Mouse (Mus musculus): ENCODE measurements at regions not wholly inside any gene's neighbourhood (a gene's known extent, or its start where the extent isn't known, plus 50 kb on each side); places are given as distances from the start of the nearest gene placed in this dataset.

GRCm38 (mm10) chr1:169027706-169028105 is 503.6 kb downstream of the Nuf2 start:
- ATAC-seq (replicated peaks in 1 of 2; ENCODE audit: insufficient read depth in 1 of 2, low FRiP score in 2 of 2, low TSS enrichment in 1 of 2, low read depth in 1 of 2, poor library complexity in 2 of 2, severe bottlenecking in 2 of 2) = no peak

GRCm38 (mm10) chr1:169027241-169027640 is 504.0 kb downstream of the Nuf2 start:
- ATAC-seq (replicated peaks in 1 of 2; ENCODE audit: insufficient read depth in 1 of 2, low FRiP score in 2 of 2, low TSS enrichment in 1 of 2, low read depth in 1 of 2, poor library complexity in 2 of 2, severe bottlenecking in 2 of 2) = no peak

DNA sequence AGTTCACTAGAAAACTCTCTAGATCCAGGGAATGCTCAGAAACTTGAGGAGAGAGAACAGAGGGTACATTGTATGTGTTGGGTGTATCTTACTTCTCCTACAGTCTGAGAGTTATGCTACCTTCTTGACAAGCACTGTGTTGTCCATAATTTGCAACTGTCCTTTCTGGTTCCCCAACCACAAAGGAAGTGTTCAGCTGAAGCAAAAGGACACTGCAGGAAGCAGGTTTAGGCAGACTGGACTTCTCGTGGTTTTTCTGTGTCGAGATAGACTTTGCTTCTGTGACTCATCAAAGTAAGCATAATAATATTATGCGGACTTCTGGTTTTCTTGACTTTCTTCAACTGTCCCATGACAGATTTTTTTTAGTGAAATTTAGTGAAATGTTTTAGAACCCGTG is 506.7 kb downstream of the Nuf2 start:
- ATAC-seq (replicated peaks in 1 of 2; ENCODE audit: insufficient read depth in 1 of 2, low FRiP score in 2 of 2, low TSS enrichment in 1 of 2, low read depth in 1 of 2, poor library complexity in 2 of 2, severe bottlenecking in 2 of 2) = no peak

- no peak for ATAC-seq (replicated peaks in 1 of 2; ENCODE audit: insufficient read depth in 1 of 2, low FRiP score in 2 of 2, low TSS enrichment in 1 of 2, low read depth in 1 of 2, poor library complexity in 2 of 2, severe bottlenecking in 2 of 2)
These were observed 539.6 kb downstream of the Nuf2 start for GRCm38 (mm10) chr1:168991506-168992244.

- no peak for ATAC-seq (replicated peaks in 1 of 2; ENCODE audit: insufficient read depth in 1 of 2, low FRiP score in 2 of 2, low TSS enrichment in 1 of 2, low read depth in 1 of 2, poor library complexity in 2 of 2, severe bottlenecking in 2 of 2)
These were observed 543.1 kb upstream of the Pbx1 start for GRCm38 (mm10) chr1:168975037-168975698.

DNA sequence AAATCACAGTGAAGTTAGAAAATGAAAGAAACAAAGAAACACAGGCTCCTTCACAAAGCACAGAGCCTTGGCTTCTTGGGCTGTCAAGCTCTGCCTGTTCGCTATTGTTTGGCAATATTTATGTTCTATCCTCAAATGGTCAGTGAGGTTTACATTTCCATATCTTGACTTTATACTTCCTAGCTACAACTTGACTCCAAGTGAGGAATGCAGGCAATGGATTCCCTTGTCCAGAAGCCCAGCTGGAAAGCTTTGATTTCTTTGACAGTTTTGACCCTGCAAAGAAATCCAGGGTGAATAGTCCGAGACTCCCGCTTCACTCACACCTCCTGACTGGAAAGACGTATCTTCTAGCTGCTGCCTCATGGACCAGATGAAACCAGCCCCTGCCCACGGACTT is 537.3 kb upstream of the Pbx1 start:
- no peak for ATAC-seq (replicated peaks in 1 of 2; ENCODE audit: insufficient read depth in 1 of 2, low FRiP score in 2 of 2, low TSS enrichment in 1 of 2, low read depth in 1 of 2, poor library complexity in 2 of 2, severe bottlenecking in 2 of 2)

GRCm38 (mm10) chr1:168967334-168967733 is 535.3 kb upstream of the Pbx1 start:
- ATAC-seq (replicated peaks in 1 of 2; ENCODE audit: insufficient read depth in 1 of 2, low FRiP score in 2 of 2, low TSS enrichment in 1 of 2, low read depth in 1 of 2, poor library complexity in 2 of 2, severe bottlenecking in 2 of 2) = no peak

GRCm38 (mm10) chr1:168964467-168964904 is 532.4 kb upstream of the Pbx1 start:
- no peak for ATAC-seq (replicated peaks in 1 of 2; ENCODE audit: insufficient read depth in 1 of 2, low FRiP score in 2 of 2, low TSS enrichment in 1 of 2, low read depth in 1 of 2, poor library complexity in 2 of 2, severe bottlenecking in 2 of 2)

GRCm38 (mm10) chr1:168950947-168951346 is 518.9 kb upstream of the Pbx1 start:
- no peak for ATAC-seq (replicated peaks in 1 of 2; ENCODE audit: insufficient read depth in 1 of 2, low FRiP score in 2 of 2, low TSS enrichment in 1 of 2, low read depth in 1 of 2, poor library complexity in 2 of 2, severe bottlenecking in 2 of 2)

GRCm38 (mm10) chr1:168924100-168924815 is 492.2 kb upstream of the Pbx1 start:
- ATAC-seq (replicated peaks in 1 of 2; ENCODE audit: insufficient read depth in 1 of 2, low FRiP score in 2 of 2, low TSS enrichment in 1 of 2, low read depth in 1 of 2, poor library complexity in 2 of 2, severe bottlenecking in 2 of 2) = no peak

- ATAC-seq (replicated peaks in 1 of 2; ENCODE audit: insufficient read depth in 1 of 2, low FRiP score in 2 of 2, low TSS enrichment in 1 of 2, low read depth in 1 of 2, poor library complexity in 2 of 2, severe bottlenecking in 2 of 2) = no peak
These were observed 486.4 kb upstream of the Pbx1 start for GRCm38 (mm10) chr1:168918331-168919076.

- no peak for ATAC-seq (replicated peaks in 1 of 2; ENCODE audit: insufficient read depth in 1 of 2, low FRiP score in 2 of 2, low TSS enrichment in 1 of 2, low read depth in 1 of 2, poor library complexity in 2 of 2, severe bottlenecking in 2 of 2)
These were observed 476.7 kb upstream of the Pbx1 start for GRCm38 (mm10) chr1:168908684-168909175.

DNA sequence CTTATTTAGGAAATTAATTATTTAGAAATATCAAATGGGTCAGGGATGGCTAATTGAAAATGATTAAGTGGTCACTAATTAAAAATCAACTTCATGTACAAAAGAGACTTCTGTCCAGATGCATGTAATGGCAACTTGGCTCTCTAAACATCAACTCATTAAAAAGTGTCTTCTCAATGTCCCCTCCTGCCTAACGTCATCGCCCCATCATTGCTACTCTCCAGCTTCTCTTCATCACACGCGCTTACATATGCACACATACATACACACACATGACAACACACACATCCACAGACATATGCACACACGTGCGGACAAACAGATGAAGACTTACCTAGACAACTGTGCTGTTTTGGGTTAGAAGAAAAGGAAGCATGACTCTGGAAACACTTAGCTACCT is 476.1 kb upstream of the Pbx1 start:
- no peak for ATAC-seq (replicated peaks in 1 of 2; ENCODE audit: insufficient read depth in 1 of 2, low FRiP score in 2 of 2, low TSS enrichment in 1 of 2, low read depth in 1 of 2, poor library complexity in 2 of 2, severe bottlenecking in 2 of 2)

DNA sequence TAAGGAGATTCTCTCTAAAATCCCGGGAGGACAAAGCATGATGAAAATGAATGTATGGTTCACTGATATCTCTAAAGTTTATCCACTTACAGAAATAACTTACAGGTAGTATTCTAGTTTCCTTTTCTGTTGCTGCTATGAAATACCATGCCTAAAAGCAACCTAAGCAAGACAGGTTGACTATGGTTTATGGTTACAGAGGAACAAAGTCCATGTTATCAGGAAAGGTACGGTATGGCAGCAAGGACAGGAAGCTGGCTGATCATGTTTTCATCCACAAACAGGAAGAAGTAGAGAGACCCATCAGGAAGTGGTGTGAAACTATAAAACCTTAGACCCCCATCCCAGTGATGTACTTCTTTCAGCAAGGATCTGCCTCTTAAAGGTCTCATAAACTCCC is 466.4 kb upstream of the Pbx1 start:
- no peak for ATAC-seq (replicated peaks in 1 of 2; ENCODE audit: insufficient read depth in 1 of 2, low FRiP score in 2 of 2, low TSS enrichment in 1 of 2, low read depth in 1 of 2, poor library complexity in 2 of 2, severe bottlenecking in 2 of 2)

DNA sequence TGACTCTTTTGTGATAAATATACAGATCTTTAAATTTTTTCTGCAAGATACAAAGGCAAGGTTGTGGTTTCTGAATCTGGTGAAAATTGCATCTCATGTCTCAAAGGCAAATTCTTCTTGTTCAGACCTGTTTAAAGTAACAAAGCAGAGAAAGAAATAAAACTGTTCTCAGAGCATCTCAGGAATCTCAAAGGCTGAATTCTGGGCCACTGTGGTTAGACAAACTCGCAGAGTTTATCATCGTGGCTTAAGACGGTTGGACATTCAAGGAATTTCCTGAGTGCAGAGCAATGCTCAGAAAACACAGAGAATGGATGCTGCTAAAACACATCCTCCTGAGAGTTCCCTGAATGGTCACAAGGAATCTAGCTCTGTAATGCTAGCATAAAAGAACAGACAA is 429.5 kb upstream of the Pbx1 start:
- no peak for ATAC-seq (replicated peaks in 1 of 2; ENCODE audit: insufficient read depth in 1 of 2, low FRiP score in 2 of 2, low TSS enrichment in 1 of 2, low read depth in 1 of 2, poor library complexity in 2 of 2, severe bottlenecking in 2 of 2)

DNA sequence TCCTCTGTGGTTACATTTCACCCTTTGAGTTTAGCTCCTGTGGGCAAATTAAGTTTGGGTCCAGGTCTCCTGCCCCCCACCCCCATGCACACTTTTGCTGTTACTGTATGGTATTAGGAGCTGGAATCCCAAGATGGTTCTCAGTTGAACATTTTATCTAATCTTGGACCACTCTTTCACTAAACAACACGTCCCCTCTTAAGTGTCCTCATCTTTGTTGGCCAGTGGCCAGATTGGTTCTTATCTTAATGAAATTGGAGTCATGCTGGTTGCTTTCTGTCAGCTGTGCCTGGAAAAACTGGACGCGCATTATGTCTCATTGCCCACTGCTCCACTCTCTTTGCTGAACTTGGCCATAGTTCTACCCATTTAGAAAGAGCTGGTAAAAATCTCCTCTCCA is 391.1 kb upstream of the Pbx1 start:
- ATAC-seq (replicated peaks in 1 of 2; ENCODE audit: insufficient read depth in 1 of 2, low FRiP score in 2 of 2, low TSS enrichment in 1 of 2, low read depth in 1 of 2, poor library complexity in 2 of 2, severe bottlenecking in 2 of 2) = no peak

DNA sequence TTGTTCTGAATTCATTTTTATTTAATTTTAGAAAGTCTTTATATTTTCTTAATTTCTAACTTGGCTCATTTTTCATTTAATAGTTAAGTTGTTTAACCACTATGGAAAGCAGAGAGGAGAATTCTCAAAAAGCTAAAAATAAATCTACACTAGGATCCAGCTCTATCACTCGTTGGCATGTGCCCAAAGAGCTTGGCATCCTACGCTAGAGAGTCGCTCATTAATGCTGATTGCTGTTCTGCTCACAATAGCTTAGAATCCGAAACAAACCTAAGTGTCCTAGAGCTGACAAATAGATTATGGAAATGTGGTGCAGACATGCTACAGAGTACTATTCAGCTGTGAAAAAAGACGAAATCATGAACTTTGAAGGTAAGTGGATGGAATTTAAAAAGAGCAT is 386.3 kb upstream of the Pbx1 start:
- ATAC-seq (replicated peaks in 1 of 2; ENCODE audit: insufficient read depth in 1 of 2, low FRiP score in 2 of 2, low TSS enrichment in 1 of 2, low read depth in 1 of 2, poor library complexity in 2 of 2, severe bottlenecking in 2 of 2) = no peak

GRCm38 (mm10) chr1:168807084-168807483 is 375.0 kb upstream of the Pbx1 start:
- ATAC-seq (replicated peaks in 1 of 2; ENCODE audit: insufficient read depth in 1 of 2, low FRiP score in 2 of 2, low TSS enrichment in 1 of 2, low read depth in 1 of 2, poor library complexity in 2 of 2, severe bottlenecking in 2 of 2) = no peak

Data from hematopoietic stem cell, adult 5-6 weeks (primary cell).